Mouse (Mus musculus): Measurements from ENCODE around the gene Zbtb22.
"Not testable (repeated sequence)": the region's sequence is repeated elsewhere in the genome, so short reads cannot be mapped to it uniquely, and the experiment has no call there.

Zbtb22 gene

GRCm38 (mm10) chr17:33915671-33916250 is at the start of gene Zbtb22, which contains the start of gene Tapbp:
Gene Zbtb22, plus strand, starts transcription at chr17:33915904.
Gene Tapbp, plus strand, starts transcription at chr17:33915899.
- no peak; the same call in 1 of the 2 replicates for TF ChIP-seq GATA4 (IDR thresholded peaks at IDR 0.05; ENCODE audit: insufficient replicate concordance, low read length)

GRCm38 (mm10) chr17:33873537-33873936 is 42.2 kb upstream of the Zbtb22 start, which contains the start of gene Gm7029:
Gene Gm7029, plus strand, starts transcription at chr17:33873837.
- TF ChIP-seq GATA4 (IDR thresholded peaks at IDR 0.05; ENCODE audit: insufficient replicate concordance, low read length) = not testable (repeated sequence)

GRCm38 (mm10) chr17:33874411-33874810 is 41.3 kb upstream of the Zbtb22 start:
- TF ChIP-seq GATA4 (IDR thresholded peaks at IDR 0.05; ENCODE audit: insufficient replicate concordance, low read length) = no peak

GRCm38 (mm10) chr17:33890533-33891059 is 25.1 kb upstream of the Zbtb22 start, which contains the start of gene Kifc1:
Gene Kifc1, minus strand, starts transcription at chr17:33890661.
- TF ChIP-seq GATA4 (IDR thresholded peaks at IDR 0.05; ENCODE audit: insufficient replicate concordance, low read length) = no peak; the same call in 1 of the 2 replicates

- no peak for TF ChIP-seq GATA4 (IDR thresholded peaks at IDR 0.05; ENCODE audit: insufficient replicate concordance, low read length)
Measured at GRCm38 (mm10) chr17:33891357-33891756, 24.3 kb upstream of the Zbtb22 start.

GRCm38 (mm10) chr17:33892429-33892828 is 23.3 kb upstream of the Zbtb22 start:
- TF ChIP-seq GATA4 (IDR thresholded peaks at IDR 0.05; ENCODE audit: insufficient replicate concordance, low read length) = no peak

- TF ChIP-seq GATA4 (IDR thresholded peaks at IDR 0.05; ENCODE audit: insufficient replicate concordance, low read length) = no peak
Measured at GRCm38 (mm10) chr17:33897114-33897794, 18.4 kb upstream of the Zbtb22 start.

- TF ChIP-seq GATA4 (IDR thresholded peaks at IDR 0.05; ENCODE audit: insufficient replicate concordance, low read length) = no peak
Measured at GRCm38 (mm10) chr17:33899642-33900041, 16.1 kb upstream of the Zbtb22 start.

- TF ChIP-seq GATA4 (IDR thresholded peaks at IDR 0.05; ENCODE audit: insufficient replicate concordance, low read length) = no peak
Measured at GRCm38 (mm10) chr17:33900281-33900988, 15.3 kb upstream of the Zbtb22 start.

GRCm38 (mm10) chr17:33900989-33901314 is 14.8 kb upstream of the Zbtb22 start:
- no peak for TF ChIP-seq GATA4 (IDR thresholded peaks at IDR 0.05; ENCODE audit: insufficient replicate concordance, low read length)

- no peak for TF ChIP-seq GATA4 (IDR thresholded peaks at IDR 0.05; ENCODE audit: insufficient replicate concordance, low read length)
Measured at GRCm38 (mm10) chr17:33901653-33902052, 14.1 kb upstream of the Zbtb22 start.

- TF ChIP-seq GATA4 (IDR thresholded peaks at IDR 0.05; ENCODE audit: insufficient replicate concordance, low read length) = no peak
Measured at GRCm38 (mm10) chr17:33902079-33902478, 13.6 kb upstream of the Zbtb22 start.

- TF ChIP-seq GATA4 (IDR thresholded peaks at IDR 0.05; ENCODE audit: insufficient replicate concordance, low read length) = no peak
Measured at GRCm38 (mm10) chr17:33902491-33902890, 13.2 kb upstream of the Zbtb22 start.

GRCm38 (mm10) chr17:33904835-33905234 is 10.9 kb upstream of the Zbtb22 start, which contains the start of gene Platr17:
Gene Platr17, plus strand, starts transcription at chr17:33905135.
- not testable (repeated sequence) for TF ChIP-seq GATA4 (IDR thresholded peaks at IDR 0.05; ENCODE audit: insufficient replicate concordance, low read length)

GRCm38 (mm10) chr17:33908331-33909076 is 7.2 kb upstream of the Zbtb22 start:
- TF ChIP-seq GATA4 (IDR thresholded peaks at IDR 0.05; ENCODE audit: insufficient replicate concordance, low read length) = no peak

Data from liver, adult (tissue).